Mouse (Mus musculus) kidney, postnatal 36 days (tissue): ENCODE measurements around the gene Zbtb43.

Source experiments
- DNase-seq, 2 experiments: peaks; one replicate each; pipeline ENCODE4 v3.0.0; 2021 to 2022; ENCODE audit warnings: mixed read lengths in 2 of 2

Zbtb43 gene

DNA sequence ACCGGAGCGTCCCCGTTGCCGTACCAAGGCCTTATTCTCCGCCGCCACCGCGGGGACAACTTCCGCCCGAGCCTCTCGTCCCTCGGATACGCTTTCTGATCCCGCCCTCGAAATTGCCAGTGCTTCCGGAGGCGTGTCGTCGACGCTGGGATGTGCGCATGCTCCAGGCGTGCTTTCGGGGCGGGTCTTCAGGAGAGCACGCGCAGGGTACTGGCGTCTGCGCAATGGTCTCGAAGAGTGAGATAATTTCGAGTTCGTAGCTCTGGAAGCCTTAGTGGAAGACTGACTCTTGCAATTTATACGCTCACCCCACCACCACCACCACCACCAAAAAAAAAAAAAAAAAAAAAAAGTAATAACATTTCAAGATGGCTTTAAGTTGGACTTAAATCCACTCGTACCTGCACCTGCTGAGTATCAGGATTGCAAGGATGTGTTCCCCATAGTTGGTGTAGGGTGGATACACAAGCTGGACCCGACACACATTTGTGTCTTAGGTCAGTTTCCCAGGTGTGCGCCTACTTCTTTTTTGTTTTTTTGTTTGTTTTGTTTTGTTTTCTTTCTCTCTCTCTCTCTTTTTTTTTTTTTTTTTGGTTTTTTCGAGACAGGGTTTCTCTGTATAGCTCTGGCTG lies at the start of gene Zbtb43:
Gene Zbtb43, minus strand, starts transcription at position 94 of the 632 bp plus-strand sequence.
- DNase-seq: peak; percentile 96

DNA sequence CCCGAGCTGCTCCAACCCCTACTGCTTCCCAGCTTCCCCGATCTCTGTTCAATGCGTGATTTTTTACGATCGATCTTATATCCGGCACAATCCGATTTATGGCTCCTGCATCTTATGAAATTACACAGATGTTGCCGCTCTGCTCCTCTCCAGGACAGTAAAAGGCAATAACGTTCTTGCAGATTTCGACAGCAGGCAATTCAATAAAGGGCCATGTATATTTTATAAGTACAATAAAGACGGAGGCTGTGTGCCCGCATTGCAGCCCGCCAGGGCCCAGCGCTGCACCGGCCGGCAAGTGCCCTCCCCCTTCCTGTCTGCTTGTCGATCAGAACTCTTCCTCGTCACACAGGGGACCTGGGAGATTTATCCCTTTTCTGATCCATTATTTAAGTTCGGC lies 47.5 kb upstream of the Zbtb43 start:
- DNase-seq: no peak

DNA sequence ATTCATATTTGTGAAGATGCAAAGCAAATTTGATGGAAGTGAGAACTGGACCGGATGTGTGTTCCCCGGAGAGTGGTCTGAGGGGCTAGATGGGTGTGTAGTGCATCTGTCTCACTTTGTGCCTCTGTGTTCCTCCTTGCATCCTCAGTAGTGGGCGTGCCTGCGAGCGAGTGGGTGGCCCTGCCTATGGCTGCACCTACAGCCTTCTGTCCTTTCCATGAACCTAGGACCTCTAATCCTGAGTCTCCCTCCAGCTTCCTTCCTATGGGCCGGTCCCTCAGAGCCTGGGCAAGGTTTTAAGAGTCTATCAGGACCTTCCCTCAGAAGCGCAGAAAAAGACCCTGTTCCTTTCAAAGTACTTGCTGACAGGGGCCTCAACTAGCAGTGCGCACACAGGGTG lies 47.1 kb upstream of the Zbtb43 start:
- DNase-seq: no peak

DNA sequence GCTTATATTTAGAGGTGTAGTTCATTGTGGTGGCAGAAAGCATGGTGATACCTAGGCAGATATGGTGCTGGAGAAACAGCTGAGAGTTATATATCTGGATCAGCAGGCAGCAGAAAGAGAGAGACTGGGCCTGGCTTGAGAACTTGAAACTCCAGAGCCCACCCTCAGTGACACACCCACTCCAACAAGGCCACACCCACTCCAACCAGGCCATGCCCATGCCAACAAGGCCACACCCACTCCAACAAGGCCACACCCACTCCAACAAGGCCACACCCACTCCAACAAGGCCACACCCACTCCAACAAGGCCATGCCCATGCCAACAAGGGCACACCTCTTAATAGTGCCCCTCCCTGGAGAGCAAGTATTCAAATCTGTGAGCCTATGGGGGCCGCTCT lies 42.4 kb upstream of the Zbtb43 start:
- DNase-seq: no peak

DNA sequence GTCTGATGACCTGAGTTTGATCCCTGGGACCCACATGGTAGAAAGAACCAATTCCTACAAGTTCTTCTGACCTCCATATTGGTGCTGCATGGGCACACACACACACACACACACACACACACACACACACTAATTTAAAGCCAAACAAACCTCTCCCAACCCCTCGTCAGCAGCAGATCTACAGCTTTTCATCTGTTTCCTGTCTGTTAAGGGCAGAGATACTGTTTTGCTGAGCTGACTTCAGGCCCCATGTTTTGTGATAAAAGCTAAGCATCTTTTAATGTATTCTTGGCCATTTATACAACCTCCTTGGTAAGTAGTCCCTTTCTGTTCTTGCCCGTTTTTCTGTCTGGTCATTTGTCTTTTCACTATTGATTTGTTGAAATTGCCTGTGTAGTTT lies 34.2 kb upstream of the Zbtb43 start:
- no peak for DNase-seq

DNA sequence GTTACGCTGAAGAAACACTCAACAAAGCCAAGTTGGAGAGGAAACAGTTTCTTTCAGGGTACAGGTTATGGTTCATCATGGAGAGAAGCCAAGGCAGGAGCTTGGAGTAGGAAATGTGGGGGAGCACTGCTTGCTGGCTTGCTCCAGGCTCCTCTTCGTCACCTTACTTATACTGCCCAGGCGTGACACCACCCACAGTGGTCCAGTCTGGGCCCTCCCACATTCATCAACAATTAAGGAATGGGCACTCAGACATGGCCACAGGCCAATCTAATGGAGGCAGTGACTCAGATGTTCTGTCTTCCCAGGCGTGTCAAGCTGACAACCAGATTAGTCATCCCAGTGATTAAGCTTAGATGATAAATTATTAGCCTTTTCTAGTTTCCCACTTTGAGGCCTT lies 29.9 kb upstream of the Zbtb43 start:
- DNase-seq: peak; percentile 8 to 22

DNA sequence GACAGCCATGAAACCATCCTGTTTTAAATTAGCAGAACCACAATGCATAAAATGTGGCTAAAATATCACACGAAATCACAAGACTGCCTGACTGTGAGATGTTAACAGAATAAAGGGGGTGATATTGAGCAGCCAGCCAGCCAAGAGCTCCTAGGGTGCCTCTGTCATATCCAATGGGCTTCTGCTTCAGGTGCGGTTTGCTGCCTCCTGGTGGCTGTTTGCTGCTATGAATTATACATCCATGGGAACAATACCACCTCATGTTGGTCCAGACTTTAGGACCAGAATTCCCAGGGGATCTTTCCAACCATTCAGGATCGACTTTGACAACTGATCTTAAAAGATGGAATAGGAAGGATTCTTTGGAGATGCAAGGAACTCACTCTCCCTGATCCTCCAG lies 27.3 kb upstream of the Zbtb43 start:
- peak in 1 of 2 experiments; percentile 13 for DNase-seq

DNA sequence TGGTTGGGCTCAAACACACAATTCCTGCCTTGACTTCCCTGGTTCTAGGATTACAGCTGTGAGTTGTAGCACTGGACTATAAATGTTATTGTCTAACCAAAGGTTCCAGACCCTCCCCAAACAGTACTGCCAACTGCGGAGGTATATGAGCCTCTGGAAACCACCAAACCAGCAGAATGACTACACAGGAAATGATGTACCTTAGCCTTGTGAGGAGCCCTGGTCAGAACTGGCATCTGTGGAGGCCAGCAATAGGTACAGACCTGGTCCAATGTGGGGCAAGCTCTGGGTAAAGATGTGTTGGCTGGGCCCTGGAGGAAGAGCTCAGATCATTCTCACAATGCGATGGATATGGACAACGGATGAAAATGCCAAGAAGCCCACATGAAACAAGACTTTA lies 23.7 kb upstream of the Zbtb43 start:
- no peak for DNase-seq

DNA sequence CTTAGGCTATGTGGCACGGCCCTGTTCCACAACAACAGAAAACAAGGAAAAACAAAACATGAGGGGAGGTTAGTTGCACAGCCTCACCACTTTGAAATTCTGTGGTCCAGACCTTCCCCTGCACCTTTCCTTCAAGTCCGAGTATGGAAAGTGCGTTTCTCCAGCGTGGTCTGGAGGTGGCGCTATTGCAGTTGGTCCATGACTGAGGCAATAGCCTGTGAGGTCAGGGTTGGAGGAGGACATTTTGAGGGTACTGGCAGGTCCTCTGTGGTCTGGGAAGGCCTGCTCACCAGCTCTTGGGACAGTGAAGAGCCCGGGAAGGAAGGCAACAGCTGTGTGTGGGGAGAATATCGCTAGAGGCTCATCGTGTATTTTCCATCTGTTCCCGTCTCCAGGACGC lies 21.2 kb upstream of the Zbtb43 start:
- no peak for DNase-seq

DNA sequence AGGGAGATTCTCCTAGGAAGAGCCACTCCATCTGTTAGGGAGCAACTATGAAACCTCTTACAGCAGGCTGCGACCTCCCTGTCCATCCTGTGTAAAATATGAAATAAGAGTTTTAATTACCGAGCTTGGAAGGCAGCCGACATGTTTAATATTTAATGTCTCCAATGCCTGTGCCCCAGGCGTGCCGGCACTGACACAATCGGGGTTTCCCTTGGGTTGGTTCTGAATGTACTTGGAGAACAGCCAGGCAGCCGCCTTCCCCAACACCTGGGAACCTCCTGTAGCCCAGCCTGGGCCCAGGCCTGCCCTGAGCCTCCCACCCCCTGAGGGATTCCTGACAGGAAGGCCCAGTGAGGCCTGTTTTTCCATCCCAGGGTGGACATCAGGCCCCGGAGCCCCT lies 19.0 kb upstream of the Zbtb43 start:
- DNase-seq: peak; percentile 33 to 46

DNA sequence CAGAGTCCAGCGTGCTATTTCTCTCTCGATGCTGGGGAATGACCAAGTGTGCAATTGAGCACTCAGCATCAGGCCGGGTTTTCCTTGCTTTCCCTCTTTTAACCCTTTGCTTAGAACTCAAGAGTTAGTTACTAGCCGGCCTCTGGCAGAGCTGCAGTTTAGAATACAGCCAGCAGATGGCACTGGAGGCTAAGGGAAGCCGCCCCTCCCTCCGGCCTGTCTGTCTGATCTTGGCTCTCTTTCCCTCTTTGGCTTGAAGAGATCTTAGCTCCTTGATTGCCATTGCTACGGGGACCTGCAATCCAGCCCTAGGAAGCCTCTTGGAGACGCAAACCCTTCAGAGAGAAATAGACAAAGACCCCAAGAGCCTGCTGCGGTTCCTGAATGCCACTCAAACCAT lies 18.5 kb upstream of the Zbtb43 start:
- peak; percentile 59 to 85 for DNase-seq

DNA sequence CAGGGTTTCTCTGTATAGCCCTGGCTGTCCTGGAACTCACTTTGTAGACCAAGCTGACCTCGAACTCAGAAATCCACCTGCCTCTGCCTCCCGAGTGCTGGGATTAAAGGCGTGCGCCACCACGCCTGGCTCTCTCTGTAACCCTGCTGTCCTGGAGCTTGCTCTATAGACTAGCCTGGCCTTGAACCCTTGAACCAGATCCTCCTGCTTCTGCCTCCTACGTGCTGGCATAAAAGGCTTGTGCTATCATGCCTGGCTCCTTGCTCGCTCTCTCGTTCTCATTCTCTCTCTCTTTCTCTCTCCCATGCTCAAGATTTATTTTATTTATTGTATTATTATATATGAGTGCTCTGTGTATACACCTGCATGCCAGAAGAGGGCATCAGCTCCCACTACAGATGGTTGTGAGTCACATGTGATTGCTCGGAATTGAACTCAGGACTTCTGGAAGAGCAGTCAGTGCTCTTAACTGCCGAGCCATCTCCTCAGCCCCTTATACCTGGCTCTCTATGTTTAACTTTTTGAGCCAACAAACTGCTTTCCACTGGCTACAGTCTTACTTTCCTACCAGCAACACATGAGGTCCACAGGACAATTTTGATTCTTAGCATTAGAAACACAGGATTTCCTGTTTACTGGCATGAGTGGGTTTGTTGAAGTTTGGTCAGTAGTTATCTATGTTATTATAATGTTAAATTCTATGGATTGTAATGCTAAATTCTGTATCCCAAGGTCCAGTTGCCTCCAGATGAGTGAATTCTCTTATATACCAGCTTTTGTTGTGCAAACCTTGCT lies 9.8 kb upstream of the Zbtb43 start:
- no peak for DNase-seq

DNA sequence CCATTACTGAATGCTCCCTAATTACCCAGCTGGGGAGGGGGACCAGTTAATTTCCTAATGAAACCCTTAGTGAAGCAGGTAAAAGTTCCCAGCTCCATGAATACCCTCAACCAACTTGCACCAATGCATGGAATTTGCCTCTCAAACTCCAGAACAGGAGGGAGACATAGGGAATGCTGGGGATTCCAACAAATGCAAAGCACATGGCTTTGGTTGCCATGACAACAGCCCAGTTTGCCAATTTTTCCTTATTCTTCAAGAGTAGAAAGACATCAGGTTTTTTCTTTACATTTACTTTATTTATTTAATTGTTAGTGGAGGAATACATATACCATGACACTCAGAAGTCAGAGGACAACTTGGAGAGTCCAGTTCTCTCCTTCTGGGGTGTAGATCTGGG lies 7.6 kb upstream of the Zbtb43 start:
- no peak for DNase-seq

DNA sequence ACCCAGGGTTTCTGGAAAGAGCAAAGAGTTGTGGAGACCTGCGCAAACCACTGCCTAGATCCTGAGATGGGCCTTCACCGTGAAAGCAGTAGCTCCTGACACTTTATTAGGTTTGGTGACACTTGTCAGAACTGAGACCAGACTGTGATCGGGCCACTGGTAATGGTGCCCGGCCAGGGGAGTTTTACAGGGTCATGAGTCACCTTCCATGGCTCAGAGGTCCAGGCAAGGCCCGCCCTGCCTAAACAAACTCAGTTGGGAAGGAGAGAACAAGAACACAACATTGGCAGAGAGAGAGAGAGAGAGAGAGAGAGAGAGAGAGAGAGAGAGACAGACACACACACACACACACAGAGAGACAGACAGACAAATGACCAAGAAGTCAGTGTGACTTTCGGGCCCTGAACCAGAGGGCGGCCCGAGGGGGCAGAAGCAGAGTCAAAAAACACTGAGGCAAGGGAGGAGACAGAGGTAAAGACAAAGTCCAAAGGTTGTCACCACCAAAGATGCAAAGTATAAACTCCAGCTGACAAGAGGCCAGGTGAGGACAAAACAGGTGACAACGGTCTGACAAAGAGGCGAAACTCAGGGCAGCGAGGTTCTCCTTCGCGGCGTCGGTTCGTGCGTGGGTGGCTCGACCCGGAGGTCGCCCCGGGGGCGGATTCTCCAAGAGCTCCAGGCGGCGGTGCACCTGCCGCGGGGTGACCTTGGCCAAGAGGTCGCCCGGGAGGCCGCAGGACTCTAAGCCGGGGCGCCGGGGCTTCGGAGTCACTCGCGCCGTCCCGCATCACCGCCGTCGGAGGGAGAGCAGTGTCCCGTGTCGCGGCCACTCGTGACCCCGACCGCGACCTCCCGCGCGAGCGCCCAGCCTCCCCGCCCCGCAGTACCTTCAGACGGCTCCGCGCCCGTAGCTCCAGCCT lies 553 bp downstream of the Zbtb43 start:
- peak; percentile 63 to 68 for DNase-seq

DNA sequence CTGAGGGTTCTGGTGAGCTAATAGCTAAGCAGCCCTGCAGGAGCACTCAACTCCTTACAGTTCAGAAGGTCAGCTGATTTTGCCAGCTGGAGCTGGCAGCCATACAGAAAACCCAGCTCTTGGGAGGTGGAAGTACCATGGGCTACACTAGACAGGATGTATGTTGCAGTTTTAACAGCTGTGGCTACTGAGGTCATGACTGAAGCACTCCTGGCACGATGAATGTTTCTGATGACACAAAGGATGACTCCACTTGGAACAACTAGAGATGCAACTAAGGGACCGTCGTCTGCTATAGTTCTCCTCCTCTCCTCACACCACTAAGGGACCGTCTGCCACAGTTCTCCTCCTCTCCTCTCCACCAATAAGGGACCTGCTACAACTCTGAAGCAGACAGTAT lies 2.4 kb downstream of the Zbtb43 start:
- peak; percentile 59 to 62 for DNase-seq

DNA sequence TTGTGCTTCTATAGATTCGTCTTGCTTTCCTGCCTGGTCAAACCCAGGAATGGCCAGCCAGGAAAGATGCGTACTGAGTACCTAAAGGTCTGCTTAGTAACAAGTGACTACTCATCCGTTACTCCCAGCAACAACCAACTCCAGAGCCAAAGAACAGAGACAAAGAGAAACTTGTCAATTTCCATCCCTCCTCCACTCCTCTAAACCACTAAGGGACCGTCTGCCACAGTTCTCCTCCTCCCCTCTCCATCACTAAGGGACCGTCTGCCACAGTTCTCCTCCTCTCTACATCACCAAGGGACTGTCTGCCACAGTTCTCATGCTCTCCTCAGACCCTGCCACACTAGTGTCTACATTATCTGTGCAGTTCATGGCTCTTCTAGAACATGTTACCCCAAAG lies 3.1 kb downstream of the Zbtb43 start:
- DNase-seq: peak in 1 of 2 experiments; percentile 19

DNA sequence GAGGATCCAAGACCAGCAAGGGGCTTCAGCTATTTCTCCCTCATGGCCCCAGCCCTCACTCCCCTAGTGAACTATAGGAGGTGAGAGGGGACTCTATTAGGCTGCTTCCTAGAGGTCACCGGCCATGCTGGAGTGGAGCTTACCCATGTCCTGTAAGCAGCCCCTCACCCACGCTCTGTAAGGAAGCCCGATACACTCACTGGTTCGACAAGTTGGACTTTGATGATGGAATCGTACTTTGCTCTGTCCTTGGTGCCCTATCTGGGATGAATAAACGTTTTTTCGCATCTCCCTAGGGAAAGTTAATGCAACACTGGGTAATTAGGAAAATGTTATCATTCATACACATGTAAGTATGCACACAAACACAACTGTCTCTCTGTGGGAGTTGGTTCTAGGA lies 6.3 kb downstream of the Zbtb43 start:
- peak; percentile 37 to 55 for DNase-seq

DNA sequence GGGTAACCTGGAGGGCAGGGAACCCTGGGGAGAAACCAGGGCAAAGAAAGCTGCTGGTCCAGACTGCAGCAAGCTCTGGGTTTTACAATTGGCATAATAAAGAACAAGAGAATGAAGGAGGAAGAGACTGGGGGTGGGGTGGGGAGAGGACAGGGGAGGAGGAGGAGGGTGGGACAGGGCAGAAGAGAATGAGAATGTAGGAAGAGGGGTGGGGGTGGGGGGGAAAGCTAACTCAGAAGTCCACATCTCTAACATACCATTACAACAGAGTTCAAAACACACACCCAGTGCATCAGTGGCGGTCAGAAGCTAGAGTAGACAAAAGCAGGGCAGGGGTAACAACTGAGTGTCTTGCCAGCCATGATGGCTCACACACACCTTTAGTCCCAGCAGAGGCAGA lies 7.3 kb downstream of the Zbtb43 start:
- DNase-seq: no peak

DNA sequence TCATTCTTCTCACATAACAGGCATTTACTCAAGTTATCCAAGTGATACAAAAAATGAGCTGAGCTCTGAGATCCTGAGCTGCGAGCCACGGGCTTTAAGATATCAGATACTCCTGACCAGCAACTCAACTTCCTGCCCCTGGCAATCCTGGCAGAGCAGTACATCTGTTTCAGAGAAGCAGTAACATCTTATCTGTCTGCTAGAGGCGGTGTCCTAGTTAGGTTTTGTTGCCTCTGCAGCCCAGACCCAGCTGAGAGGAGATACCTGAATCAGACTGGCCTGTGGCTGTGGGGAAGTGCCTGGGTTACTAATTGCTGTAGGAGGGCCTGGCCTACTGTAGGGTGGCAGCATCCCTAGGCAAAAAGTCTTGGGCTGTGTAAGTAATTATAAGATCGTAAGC lies 8.7 kb downstream of the Zbtb43 start:
- no peak for DNase-seq

DNA sequence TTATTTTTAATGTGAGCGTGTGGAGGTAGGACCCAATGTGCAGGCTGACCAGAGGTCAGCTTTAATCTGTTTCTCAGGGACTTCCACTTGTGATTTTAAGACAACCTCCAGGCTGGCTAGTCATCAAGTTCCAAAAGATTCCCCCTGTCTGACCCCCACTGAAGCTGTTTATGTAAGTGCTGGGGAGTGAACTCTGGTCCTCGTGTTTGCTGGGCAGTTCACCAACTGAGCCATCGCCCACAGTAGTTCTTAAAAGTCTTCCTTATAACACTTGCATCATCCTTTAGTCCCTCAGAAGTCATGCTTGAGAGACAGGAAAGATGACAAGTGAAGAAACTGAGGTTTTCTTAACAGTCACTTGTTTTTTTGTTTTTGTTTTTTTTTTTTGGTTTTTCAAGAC lies 11.7 kb downstream of the Zbtb43 start:
- DNase-seq: peak; percentile 42 to 53

DNA sequence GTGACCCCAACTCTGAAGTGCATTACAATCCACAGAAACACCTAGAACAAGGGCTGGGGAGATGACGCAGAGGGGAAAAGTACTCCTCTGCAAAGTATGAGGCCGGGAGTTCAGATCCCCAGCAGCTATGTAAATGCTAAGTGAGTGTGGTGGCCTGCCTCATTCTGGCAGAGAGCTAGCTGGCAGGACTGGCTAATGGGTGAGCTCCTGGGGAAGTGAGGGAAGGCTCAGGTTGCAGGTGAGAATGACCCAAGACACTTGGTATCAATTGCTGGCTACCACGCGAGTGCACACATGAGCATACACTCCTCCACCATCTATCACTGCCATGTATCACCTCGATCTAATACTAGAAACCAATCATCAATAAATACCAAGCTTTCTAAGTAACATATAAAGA lies 12.1 kb downstream of the Zbtb43 start:
- DNase-seq: no peak

DNA sequence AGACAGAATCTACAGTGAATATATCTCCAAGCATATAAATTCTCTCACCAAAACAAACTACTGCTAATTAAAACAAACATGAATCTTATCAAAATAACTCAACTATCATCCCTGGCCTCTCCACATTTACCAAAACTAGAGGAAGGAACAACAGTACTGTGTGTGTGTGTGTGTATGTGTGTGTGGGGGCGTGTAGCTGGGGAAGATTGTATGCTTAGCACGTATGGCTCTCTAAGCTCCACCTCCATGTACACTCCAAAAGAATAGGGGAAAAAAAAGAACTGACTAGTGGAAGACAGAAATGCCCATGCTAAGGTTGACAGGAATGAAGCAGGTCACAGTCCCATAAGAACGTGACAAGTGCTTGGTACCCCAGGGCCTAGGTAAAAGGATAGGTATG lies 13.0 kb downstream of the Zbtb43 start:
- no peak for DNase-seq

DNA sequence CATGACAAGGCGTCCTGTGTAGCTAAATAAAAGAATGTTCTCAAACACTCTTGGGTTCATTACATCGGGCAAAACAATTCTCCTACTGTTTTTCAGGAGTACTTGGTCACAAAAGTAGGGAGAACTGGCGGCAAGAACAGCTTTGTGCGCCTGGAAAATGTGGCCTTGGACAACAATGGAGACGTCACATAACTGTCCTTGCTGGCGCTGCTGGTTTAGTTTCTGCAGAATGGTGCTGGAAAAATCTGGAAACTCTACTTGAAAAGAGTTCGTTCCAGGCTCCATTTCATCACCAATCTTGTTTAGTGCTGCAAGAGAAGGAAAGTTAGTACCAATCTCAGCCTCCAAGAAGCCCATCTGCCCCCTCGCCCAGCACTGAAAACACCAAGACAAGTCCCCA lies 13.5 kb downstream of the Zbtb43 start:
- DNase-seq: no peak

DNA sequence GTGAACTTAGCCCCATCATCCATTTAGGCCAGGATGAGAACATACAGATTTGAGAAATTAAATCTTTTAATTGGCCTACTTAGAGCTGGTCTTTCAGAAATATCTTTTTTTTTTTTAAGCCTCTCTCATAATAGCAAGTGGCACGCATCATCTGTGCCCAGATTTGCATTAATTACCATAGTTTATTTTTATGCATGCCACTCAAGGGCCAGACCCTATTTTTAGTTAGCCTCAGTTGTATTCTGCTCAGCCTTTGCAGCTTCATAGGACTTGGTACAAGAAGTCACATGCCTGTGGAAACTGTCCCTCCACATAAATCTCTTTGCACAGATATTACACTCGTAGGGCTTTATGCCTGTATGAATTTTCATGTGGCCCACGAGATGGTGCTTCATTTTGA lies 14.9 kb downstream of the Zbtb43 start:
- DNase-seq: no peak
